Mouse (Mus musculus) heart, adult 9 months (tissue): ENCODE results near the gene Cdk19.
"Not testable (repeated sequence)": the region's sequence is repeated elsewhere in the genome, so short reads cannot be mapped to it uniquely, and the experiment has no call there.

ENCODE experiments used
- DNase-seq, 2 experiments: peaks; one replicate each; pipeline ENCODE4 v3.0.0; 2022; ENCODE audit warnings: low spot score in 2 of 2

Cdk19 gene

GRCm38 (mm10) chr10:40478626-40479025 is 139.3 kb downstream of the Cdk19 start:
- DNase-seq, result no peak

DNA sequence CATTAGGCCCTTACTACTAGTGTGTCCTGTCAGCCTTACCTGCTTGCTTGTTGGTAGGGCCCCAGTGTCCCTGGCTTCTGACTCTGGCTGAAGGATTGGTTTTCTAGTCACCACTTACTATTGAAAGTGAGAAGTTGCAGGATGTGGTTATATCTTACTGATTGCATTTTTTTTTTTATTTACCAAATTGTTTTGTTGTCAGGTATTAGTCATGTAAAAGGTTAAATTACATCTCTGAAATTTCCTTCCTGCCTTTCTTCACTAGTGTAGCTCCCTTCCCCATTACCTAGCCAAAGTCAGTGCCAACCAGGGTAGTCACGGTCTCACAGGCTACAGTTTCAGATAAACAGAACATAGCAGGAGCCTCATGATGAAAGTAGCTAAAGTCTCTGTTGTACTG is 139.9 kb downstream of the Cdk19 start:
- DNase-seq, result no peak

DNA sequence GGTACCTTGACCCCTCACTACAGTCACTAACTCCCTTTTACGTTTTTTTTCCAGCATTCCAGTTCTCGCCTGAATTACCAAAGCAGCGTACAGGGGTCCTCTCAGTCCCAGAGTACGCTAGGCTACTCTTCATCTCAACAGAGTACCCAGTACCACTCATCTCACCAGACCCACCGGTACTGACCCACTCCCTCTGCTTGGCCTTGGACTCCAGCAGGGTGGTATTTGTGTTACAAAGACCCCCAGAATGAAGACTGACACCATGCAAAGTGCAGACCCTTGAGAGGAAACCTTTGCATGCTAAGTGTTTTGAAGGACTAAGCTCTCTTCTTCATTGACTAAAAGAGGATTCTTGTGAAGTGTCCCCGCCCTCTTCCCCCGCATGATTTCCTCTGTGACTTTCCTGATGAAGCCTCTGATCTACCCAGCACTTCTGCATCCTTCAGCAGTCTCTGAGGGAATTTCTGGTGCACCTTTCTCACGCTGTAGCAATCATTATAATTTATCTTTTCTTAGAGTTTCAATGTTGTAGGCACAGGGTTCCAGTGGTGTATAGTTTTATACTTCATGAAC is 140.3 kb downstream of the Cdk19 start:
- DNase-seq, result no peak

DNA sequence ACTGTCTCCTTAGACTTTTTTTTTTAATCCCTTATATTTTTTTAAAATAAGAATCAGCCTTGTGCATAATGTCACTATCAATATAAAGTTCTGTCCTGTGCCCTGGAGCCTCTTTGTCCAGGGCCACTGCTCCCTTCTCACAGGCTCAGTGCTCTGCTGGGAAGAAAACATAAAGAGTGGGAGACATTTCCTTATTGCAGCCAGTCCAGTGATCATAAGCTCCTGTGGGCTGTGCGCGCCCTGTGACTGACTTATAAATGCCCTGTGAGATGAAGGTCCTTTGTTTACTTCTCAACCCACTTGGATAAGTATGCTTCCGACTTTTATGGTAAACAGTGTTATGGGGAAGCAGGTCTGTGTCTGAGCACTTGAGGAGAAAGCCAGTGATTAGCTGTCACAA is 142.2 kb downstream of the Cdk19 start:
- no peak for DNase-seq

DNA sequence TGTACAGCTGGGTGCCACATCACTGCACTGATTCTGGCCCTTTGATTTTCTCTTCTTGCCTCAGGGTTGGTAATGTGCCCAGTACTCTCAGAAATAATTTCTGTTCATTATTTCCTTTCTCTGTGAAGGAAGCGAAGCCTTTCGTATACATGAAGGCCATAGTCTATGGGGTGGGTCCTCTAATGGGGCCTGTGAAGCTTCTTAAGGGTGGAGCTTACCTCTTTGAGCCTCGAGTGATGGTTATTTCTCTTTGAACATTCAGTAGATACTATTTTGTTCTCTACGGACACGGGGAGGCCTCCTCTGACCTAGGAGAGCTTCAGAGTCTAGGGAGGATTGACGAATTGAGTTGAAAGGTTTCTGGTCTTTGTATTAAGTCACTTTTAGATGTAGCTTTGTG is 142.9 kb downstream of the Cdk19 start:
- no peak for DNase-seq

DNA sequence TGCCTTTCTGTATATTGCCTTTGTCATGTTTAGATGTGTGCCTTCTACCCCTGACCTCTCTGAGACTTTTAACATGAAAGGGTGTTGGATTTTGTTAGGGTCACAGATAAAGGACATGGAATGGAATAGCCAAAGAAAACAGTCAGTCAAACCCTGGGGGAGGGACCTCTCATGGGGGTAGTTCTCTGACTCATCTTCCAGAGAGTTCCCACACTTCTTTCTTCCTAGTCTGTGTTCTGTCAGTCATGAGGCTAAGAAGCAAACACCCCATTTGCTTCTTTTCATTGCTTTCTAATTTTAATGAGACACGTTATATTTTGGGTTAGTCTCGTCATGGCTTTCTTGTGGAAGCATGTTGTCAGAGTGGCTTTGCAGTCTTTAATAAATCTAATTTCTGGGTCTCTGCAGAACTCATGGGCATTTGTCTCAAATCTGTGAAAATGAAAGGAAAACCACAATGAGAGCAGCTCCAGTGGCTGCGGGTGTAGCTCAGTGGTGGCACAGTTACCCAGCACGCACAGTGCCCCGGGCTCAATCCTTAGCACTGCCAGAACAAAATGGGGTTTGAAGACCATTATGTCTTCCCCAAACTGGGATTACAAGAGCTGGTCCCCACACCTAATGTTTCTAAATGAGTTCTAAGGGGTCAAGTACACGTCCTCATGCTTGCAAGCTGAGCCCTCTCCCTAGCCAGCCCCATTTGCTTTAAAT is 149.9 kb downstream of the Cdk19 start:
- no peak for DNase-seq

GRCm38 (mm10) chr10:40491131-40491530 is 151.8 kb downstream of the Cdk19 start:
- DNase-seq, result no peak

DNA sequence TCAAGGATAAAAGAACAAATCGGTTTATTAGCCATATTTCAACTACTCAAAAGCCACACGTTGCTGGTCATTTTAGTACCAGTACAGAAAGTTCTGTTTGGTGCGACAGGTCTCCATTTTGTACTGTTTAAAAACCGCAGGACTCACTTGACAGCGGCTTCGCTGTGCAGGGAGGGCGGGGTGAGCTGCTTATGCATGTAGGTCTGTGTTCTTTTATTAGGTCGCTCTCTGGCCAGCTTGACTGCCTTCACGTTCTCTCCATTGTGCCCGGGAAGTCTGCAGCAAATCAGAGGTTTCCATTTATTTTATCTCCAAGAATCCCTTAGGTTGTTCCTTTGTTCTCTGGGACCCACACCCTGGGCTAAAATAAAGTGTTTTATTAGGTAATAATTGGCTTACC is 152.4 kb downstream of the Cdk19 start:
- peak; percentile 23 to 27 for DNase-seq

DNA sequence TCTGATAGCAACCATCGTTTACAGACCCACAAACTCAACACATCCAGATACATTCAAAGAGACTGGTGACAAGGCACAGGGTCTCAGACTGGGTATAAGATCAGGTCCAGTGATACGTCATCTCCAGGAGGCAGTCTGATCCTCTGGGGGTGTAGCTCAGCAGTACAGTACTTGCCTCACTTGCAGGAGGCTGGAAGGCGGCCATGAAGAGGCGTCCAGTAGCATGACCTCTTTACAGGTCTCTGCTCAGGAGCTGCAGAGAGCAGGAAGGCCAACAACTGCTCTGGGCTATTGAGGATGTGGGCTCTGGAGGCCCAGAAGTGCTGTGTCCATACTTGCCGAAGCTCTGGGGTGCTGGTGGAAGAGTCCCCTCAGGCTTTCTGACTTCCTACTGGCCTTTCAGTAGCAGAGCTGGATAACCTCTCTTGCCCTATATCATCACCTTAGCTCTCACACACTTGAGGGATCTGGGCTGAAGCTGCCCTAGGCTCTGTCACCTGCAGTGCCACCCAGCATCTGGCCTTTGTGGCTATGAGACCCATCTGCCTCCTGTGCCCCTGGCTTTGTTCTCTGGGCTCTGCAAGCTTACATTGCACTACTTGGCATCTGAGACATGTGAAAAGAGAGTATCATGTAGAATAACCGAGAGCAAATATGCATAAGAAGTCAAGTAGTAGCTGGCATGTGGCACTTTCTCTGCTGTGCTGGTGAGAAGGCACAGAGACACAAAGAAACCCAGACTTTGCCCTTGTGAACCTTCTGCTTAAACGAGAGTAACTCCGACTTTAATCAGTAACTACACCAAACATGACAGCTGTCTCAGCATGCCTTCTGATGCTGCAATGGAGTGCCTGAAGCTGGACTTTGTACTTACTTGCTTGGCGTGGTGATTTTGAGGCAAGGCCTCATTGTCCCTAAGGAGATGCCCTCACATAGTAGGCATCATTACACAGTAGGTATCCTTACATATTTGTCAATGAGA is 155.1 kb downstream of the Cdk19 start:
- DNase-seq, result no peak

DNA sequence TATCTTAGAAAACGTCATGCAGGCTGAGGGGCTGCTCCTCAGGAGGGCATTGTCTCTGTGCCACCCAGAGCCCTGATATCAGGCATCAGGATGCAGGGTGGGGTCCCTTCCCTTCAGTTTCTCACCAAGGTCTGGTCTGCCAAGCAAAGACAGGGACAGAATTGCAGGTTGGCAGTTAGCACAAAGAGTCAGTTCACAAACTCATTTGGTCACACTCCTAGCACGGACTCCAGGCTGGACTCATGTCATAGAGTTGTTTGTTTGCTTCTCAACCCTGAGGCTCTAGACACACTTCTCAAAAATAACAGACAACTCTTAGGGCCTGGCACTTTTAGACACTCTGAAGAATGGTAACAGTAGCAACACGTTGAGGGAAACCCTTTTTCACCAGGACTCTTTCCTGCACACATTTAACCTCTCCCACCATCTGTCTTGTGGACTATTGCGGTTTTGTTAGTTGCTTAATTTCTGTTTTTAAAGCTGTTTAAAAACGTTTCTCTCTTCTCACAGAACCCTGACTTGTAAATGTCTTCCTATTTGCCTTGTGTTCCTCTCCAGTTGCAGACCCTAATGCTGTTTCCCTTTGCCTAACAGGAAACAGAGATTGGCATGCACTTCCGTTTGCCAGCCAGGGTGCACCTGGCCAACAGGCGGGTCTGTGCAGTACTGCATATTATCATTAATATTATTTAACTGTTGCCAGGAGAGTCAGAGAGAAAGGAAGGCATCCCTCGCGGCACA is 158.1 kb downstream of the Cdk19 start:
- DNase-seq, result no peak

GRCm38 (mm10) chr10:40498426-40498825 is 159.1 kb downstream of the Cdk19 start:
- DNase-seq, result no peak

GRCm38 (mm10) chr10:40499314-40500252 is 160.2 kb downstream of the Cdk19 start:
- peak; percentile 17 to 49 for DNase-seq

DNA sequence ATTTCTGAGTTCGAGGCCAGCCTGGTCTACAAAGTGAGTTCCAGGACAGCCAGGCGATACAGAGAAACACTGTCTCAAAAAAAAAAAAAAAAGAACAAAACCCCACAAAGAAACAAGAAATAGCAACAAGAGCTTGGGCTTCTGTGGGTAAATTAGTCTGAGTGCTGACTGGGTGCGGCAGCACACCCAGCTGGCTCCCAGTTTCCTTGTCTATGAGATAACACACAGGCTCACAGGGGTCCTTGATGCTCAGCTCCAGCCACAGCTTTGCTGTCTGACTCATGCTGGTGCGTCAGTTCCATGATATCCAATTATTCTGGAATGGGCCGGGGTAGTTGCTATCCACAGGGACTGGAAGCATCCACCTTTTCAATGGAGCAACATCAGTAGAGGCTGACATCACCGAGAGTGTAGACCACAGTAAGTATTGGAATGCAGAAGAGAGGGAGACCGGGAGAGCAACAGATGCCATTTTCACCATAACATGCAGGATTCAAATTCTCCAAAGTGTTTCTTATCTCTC is 161.4 kb downstream of the Cdk19 start:
- no peak for DNase-seq

- DNase-seq, result no peak
Measured at GRCm38 (mm10) chr10:40502734-40503133, 163.4 kb downstream of the Cdk19 start.

- no peak for DNase-seq
Measured at GRCm38 (mm10) chr10:40510356-40510755, 171.0 kb downstream of the Cdk19 start.

GRCm38 (mm10) chr10:40511221-40511677 is 171.9 kb downstream of the Cdk19 start:
- DNase-seq, result no peak

DNA sequence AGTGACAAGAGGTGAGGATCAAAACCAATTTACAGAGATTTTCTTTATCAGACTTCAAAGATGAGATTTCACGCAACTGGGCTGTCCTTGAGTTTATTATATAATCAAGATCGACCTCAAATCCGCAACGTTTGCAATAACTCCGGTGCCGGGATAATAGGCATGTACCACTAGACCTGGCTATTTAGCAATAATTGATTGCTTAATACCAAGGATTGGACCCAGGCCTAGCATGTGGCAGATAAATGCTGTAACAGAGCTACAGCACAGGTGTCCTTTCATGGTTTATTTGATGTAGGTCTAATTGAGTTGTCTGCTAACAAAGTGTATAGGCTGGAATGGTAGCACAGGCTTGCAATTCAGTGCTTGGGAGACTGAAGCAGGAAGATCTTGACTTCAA is 172.8 kb downstream of the Cdk19 start:
- DNase-seq, result no peak

GRCm38 (mm10) chr10:40512996-40513395 is 173.6 kb downstream of the Cdk19 start:
- not testable (repeated sequence) for DNase-seq

DNA sequence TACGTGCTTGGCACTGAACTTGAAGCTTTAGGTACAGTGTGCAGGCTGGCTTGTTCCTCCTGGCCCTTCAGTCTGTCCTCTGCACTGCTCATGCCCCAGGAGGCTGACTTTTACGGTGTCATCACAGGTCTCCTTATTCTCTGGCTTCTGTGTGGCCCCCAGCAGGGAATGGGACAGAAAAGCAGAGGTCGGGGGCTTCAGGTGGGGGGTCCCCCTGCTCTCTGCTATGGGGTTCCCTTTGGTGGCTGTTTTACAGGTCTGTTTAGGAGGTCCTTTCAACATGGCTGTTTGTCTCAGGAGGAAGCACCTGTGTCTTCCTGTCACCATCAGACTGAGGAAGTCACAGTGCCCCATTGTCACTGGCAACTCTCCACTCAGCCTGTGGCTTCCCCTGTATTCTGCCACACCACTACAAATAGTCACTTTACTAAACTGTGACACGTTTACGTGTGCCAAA is 175.9 kb downstream of the Cdk19 start:
- no peak for DNase-seq

DNA sequence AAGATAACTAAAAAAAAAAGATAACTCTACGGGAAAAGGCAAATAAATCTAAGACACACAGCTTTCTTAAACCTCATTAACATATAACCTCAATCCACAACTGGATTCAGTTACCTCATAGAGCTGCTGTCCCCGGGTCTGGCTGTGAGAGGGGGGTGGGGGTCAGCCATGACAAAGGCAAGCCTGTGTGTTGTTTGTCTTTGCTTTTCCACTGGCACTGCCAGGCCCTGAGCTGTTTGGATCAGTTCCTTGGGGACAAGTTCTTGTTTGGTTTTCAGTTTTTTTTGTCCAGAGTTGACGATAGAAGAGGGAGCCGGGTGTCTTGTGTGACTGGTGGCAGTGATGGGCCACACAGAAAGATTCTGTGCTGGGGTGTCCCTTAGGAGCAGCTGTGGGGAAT is 177.1 kb downstream of the Cdk19 start:
- no peak for DNase-seq
